Mouse (Mus musculus): ENCODE results near the gene Fcer1g. TPM values are rescaled to one million over a fixed set of nuclear protein-coding genes. Genes with fewer than 3 reads are reported as not detected.

The Fcer1g gene
- polyA plus RNA-seq, 1 experiment from 2014 or later: 28.4 TPM

GRCm38 (mm10) chr1:171263185-171263611, 29.0 kb upstream of the Fcer1g start:
- H3K27ac ChIP-seq (replicated peaks): peak overlapping the region; percentile 54
- H3K4me2 ChIP-seq (replicated peaks): peak overlapping the region; percentile 50
- no peaks in the 10 kb centered on the region for H3K27me3 ChIP-seq
- peak overlapping the region; percentile 29; the same call in 1 of the 2 replicates for H3K4me3 ChIP-seq
- WGBS: 0% methylated on average over 2 of the region's 2 CpGs
- H3K4me1 ChIP-seq: peaks cover 15% of the 10 kb centered on the region
- H3K9me3 ChIP-seq: no peaks in the 10 kb centered on the region
- 0 out of 2 replicates have a peak overlapping the region, but pooled peaks have one; percentile 17 for H3K9ac ChIP-seq (replicated peaks)
- no peaks in the 10 kb centered on the region for H3K36me3 ChIP-seq
- ATAC-seq (ENCODE audit: low FRiP score, low read depth): peak; percentile 88

- 0 out of 2 replicates have a peak overlapping the region, but pooled peaks have one; percentile 17 for H3K9ac ChIP-seq (replicated peaks)
- H3K4me3 ChIP-seq: peak overlapping the region; percentile 29
- H3K27me3 ChIP-seq: no peaks in the 10 kb centered on the region
- no peaks in the 10 kb centered on the region for H3K36me3 ChIP-seq
- H3K4me2 ChIP-seq (replicated peaks): peak overlapping the region; percentile 50
- H3K27ac ChIP-seq (replicated peaks): peak overlapping the region; percentile 50
- WGBS: 7% methylated on average over 8 of the region's 8 CpGs
- H3K4me1 ChIP-seq: peaks cover 15% of the 10 kb centered on the region
- ATAC-seq (ENCODE audit: low FRiP score, low read depth): peak; percentile 67
- no peaks in the 10 kb centered on the region for H3K9me3 ChIP-seq
These were observed 28.5 kb upstream of the Fcer1g start for GRCm38 (mm10) chr1:171262594-171263130.

- no peak for ATAC-seq (ENCODE audit: low FRiP score, low read depth)
- WGBS: 83% methylated on average over 3 of the region's 3 CpGs
- Histone ChIP-seq H3K27ac (replicated peaks) (no peak overlapping the region), H3K4me3 (no peak overlapping the region), H3K9ac (replicated peaks) (no peak overlapping the region), H3K36me3 (no peaks in the 10 kb centered on the region), H3K4me1 (peaks cover 15% of the 10 kb centered on the region), H3K4me2 (replicated peaks) (no peak overlapping the region), H3K27me3 (no peaks in the 10 kb centered on the region), H3K9me3 (no peaks in the 10 kb centered on the region)
These were observed 26.2 kb upstream of the Fcer1g start for GRCm38 (mm10) chr1:171260316-171260715.

- Histone ChIP-seq H3K4me3 (no peak overlapping the region), H3K27ac (replicated peaks) (no peak overlapping the region), H3K9ac (replicated peaks) (no peak overlapping the region), H3K4me1 (peaks cover 15% of the 10 kb centered on the region), H3K9me3 (no peaks in the 10 kb centered on the region), H3K36me3 (no peaks in the 10 kb centered on the region), H3K27me3 (no peaks in the 10 kb centered on the region), H3K4me2 (replicated peaks) (no peak overlapping the region)
- WGBS: 82% methylated on average over 17 of the region's 17 CpGs
- ATAC-seq (ENCODE audit: low FRiP score, low read depth): no peak
These were observed 24.8 kb upstream of the Fcer1g start for GRCm38 (mm10) chr1:171258921-171259320.

GRCm38 (mm10) chr1:171257781-171258180, 23.6 kb upstream of the Fcer1g start:
- H3K9me3 ChIP-seq: no peaks in the 10 kb centered on the region
- H3K36me3 ChIP-seq: no peaks in the 10 kb centered on the region
- ATAC-seq (ENCODE audit: low FRiP score, low read depth): no peak
- peaks cover 8% of the 10 kb centered on the region for H3K4me1 ChIP-seq
- H3K4me3 ChIP-seq: no peak overlapping the region
- no peak overlapping the region for H3K9ac ChIP-seq (replicated peaks)
- WGBS: 88% methylated on average over 9 of the region's 9 CpGs
- no peak overlapping the region for H3K4me2 ChIP-seq (replicated peaks)
- H3K27me3 ChIP-seq: peaks cover 2% of the 10 kb centered on the region; the same call in 1 of the 2 replicates
- H3K27ac ChIP-seq (replicated peaks): no peak overlapping the region

GRCm38 (mm10) chr1:171256937-171257548, 22.9 kb upstream of the Fcer1g start:
- Histone ChIP-seq H3K4me2 (replicated peaks) (no peak overlapping the region), H3K9me3 (no peaks in the 10 kb centered on the region), H3K9ac (replicated peaks) (no peak overlapping the region), H3K36me3 (no peaks in the 10 kb centered on the region), H3K27me3 (peaks cover 3% of the 10 kb centered on the region; the same call in 1 of the 2 replicates), H3K27ac (replicated peaks) (no peak overlapping the region), H3K4me3 (no peak overlapping the region), H3K4me1 (peaks cover 7% of the 10 kb centered on the region)
- WGBS: 71% methylated on average over 15 of the region's 15 CpGs
- ATAC-seq (ENCODE audit: low FRiP score, low read depth): no peak

- no peak overlapping the region for H3K4me2 ChIP-seq (replicated peaks)
- peaks cover 3% of the 10 kb centered on the region; the same call in 1 of the 2 replicates for H3K27me3 ChIP-seq
- no peak overlapping the region for H3K4me3 ChIP-seq
- 91% methylated on average over 24 of the region's 24 CpGs for WGBS
- H3K9me3 ChIP-seq: no peaks in the 10 kb centered on the region
- H3K9ac ChIP-seq (replicated peaks): no peak overlapping the region
- ATAC-seq (ENCODE audit: low FRiP score, low read depth): no peak; the same call in 1 of the 2 replicates
- H3K27ac ChIP-seq (replicated peaks): no peak overlapping the region
- no peaks in the 10 kb centered on the region for H3K36me3 ChIP-seq
- H3K4me1 ChIP-seq: peaks cover 13% of the 10 kb centered on the region
These were observed 22.1 kb upstream of the Fcer1g start for GRCm38 (mm10) chr1:171256095-171256818.

GRCm38 (mm10) chr1:171252415-171252814, 18.2 kb upstream of the Fcer1g start:
- H3K4me3 ChIP-seq: 0 out of 2 replicates have a peak overlapping the region, but pooled peaks have one; percentile 8
- H3K4me1 ChIP-seq: peaks cover 41% of the 10 kb centered on the region
- H3K27me3 ChIP-seq: peaks cover 8% of the 10 kb centered on the region; the same call in 1 of the 2 replicates
- no peak for ATAC-seq (ENCODE audit: low FRiP score, low read depth)
- 46% methylated on average over 17 of the region's 17 CpGs for WGBS
- H3K9ac ChIP-seq (replicated peaks): no peak overlapping the region; the same call in 1 of the 2 replicates
- no peaks in the 10 kb centered on the region for H3K9me3 ChIP-seq
- peak overlapping the region; percentile 50 for H3K4me2 ChIP-seq (replicated peaks)
- no peaks in the 10 kb centered on the region for H3K36me3 ChIP-seq
- H3K27ac ChIP-seq (replicated peaks): peak overlapping the region; percentile 46; the same call in 1 of the 2 replicates

GRCm38 (mm10) chr1:171251594-171252324, 17.6 kb upstream of the Fcer1g start:
- peak overlapping the region; percentile 26 for H3K9ac ChIP-seq (replicated peaks)
- peaks cover 8% of the 10 kb centered on the region; the same call in 1 of the 2 replicates for H3K27me3 ChIP-seq
- no peaks in the 10 kb centered on the region for H3K9me3 ChIP-seq
- WGBS: 4% methylated on average over 13 of the region's 13 CpGs
- H3K27ac ChIP-seq (replicated peaks): peak overlapping the region; percentile 46
- H3K4me2 ChIP-seq (replicated peaks): peak overlapping the region; percentile 50
- H3K4me3 ChIP-seq: peak overlapping the region; percentile 25
- H3K36me3 ChIP-seq: no peaks in the 10 kb centered on the region
- ATAC-seq (ENCODE audit: low FRiP score, low read depth): 0 out of 2 replicates have a peak, but pooled peaks have one; percentile 4
- peaks cover 42% of the 10 kb centered on the region for H3K4me1 ChIP-seq

- peaks cover 48% of the 10 kb centered on the region for H3K4me1 ChIP-seq
- no peaks in the 10 kb centered on the region for H3K9me3 ChIP-seq
- H3K9ac ChIP-seq (replicated peaks): peak within 1 kb of the TSS; percentile 26
- H3K4me3 ChIP-seq: peak within 1 kb of the TSS; percentile 25
- H3K36me3 ChIP-seq: no peaks in the 10 kb centered on the region
- peak within 1 kb of the TSS; percentile 50 for H3K4me2 ChIP-seq (replicated peaks)
- peak within 1 kb of the TSS; percentile 60 for H3K27ac ChIP-seq (replicated peaks)
- 8% methylated on average over 26 of the region's 26 CpGs for WGBS
- H3K27me3 ChIP-seq: peaks cover 8% of the 10 kb centered on the region; the same call in 1 of the 2 replicates
- ATAC-seq (ENCODE audit: low FRiP score, low read depth): no peak
These were observed 16.8 kb upstream of the Fcer1g start, which contains the start of gene Ndufs2 for GRCm38 (mm10) chr1:171250680-171251593. Gene Ndufs2, minus strand, starts transcription at chr1:171251388.
